Mouse (Mus musculus): ENCODE results near the gene Gm6408. TPM values are rescaled to one million over a fixed set of nuclear protein-coding genes. Genes with fewer than 3 reads are reported as not detected.

The Gm6408 gene
- polyA plus RNA-seq, 1 experiment: not detected

Other genes with a start within 250 kb of the Gm6408 start
- gene Wasf3, start 97.0 kb upstream of the Gm6408 start, polyA plus RNA-seq (2012; rRNA removed): 3.0 and 4.8 TPM in 2 replicates
- not detected in 2 replicates for gene Gm6370, start 9.4 kb downstream of the Gm6408 start, polyA plus RNA-seq (2012; rRNA removed)
- not detected in 2 replicates for gene 4930449I24Rik, start 20.4 kb downstream of the Gm6408 start, polyA plus RNA-seq (2012; rRNA removed)
- not detected in 2 replicates for gene Gm3402, start 32.2 kb downstream of the Gm6408 start, polyA plus RNA-seq (2012; rRNA removed)
- gene Gm3404, start 43.8 kb downstream of the Gm6408 start, polyA plus RNA-seq (2012; rRNA removed): not detected in 2 replicates
- not detected in 2 replicates for gene Gm3409, start 55.7 kb downstream of the Gm6408 start, polyA plus RNA-seq (2012; rRNA removed)
- not detected in 2 replicates for gene Gm3415, start 74.2 kb downstream of the Gm6408 start, polyA plus RNA-seq (2012; rRNA removed)
- not detected in 2 replicates for gene Gpr12, start 103.3 kb downstream of the Gm6408 start, polyA plus RNA-seq (2012; rRNA removed)